Mouse (Mus musculus) testis, adult 2 months (tissue): ENCODE results near the gene Myrfl. TPM values are rescaled to one million over a fixed set of nuclear protein-coding genes. Genes with fewer than 3 reads are reported as not detected.

Experiments
- H3K27ac ChIP-seq: fragments of 200-500 bp; 2 replicates; pipeline ENCODE4 v1.5.1; 2012; ENCODE audit warnings: low read depth, low read length; ENCODE audit not compliant: control insufficient read depth, insufficient read depth
- H3K27me3 ChIP-seq: fragments of 200-500 bp; 2 replicates; pipeline ENCODE4 v1.6.1; 2012; ENCODE audit warnings: mild to moderate bottlenecking, low read length, moderate library complexity; ENCODE audit not compliant: control insufficient read depth, insufficient read depth
- H3K36me3 ChIP-seq: fragments of 200-500 bp; 2 replicates; pipeline ENCODE4 v1.6.1; 2012; ENCODE audit warnings: mild to moderate bottlenecking, low read length; ENCODE audit not compliant: control insufficient read depth, insufficient read depth
- H3K4me1 ChIP-seq: fragments of 200-500 bp; 2 replicates; pipeline ENCODE4 v1.6.1; 2012; ENCODE audit warnings: low read length; ENCODE audit not compliant: control insufficient read depth, insufficient read depth
- H3K4me3 ChIP-seq: fragments of 200-500 bp; 2 replicates; pipeline ENCODE4 v1.5.1; 2012; ENCODE audit warnings: low read depth, mild to moderate bottlenecking, low read length, moderate library complexity, mixed read lengths; ENCODE audit not compliant: control insufficient read depth
- CTCF ChIP-seq: fragments of 200-500 bp; IDR thresholded peaks from 2 replicates; pipeline ENCODE4 v1.5.1; 2012; ENCODE audit warnings: low read depth, mild to moderate bottlenecking, inconsistent platforms, low read length, moderate library complexity; ENCODE audit not compliant: control insufficient read depth, insufficient read depth, insufficient replicate concordance
- POLR2A ChIP-seq: fragments of 200-500 bp; IDR thresholded peaks from 2 replicates; pipeline ENCODE4 v1.6.1; 2012; ENCODE audit warnings: low read depth, mild to moderate bottlenecking, inconsistent platforms, low read length, moderate library complexity; ENCODE audit not compliant: control insufficient read depth
- polyA plus RNA-seq: library from polyadenylated mRNA; depleted of rRNA; stranded (reverse); fragments of >200 nt; gene quantifications from 2 replicates; pipeline ENCODE4 v1.2.3, GENCODE M21; 2012

Gene Myrfl
- polyA plus RNA-seq, 1 experiment: 0.09 TPM

- H3K36me3 ChIP-seq: no peaks in the 10 kb centered on the region
- H3K27me3 ChIP-seq: no peaks in the 10 kb centered on the region
- no peak overlapping the region for H3K4me3 ChIP-seq
- no peak overlapping the region for H3K27ac ChIP-seq
- TF ChIP-seq CTCF (no peak), POLR2A (no peak)
- H3K4me1 ChIP-seq: no peaks in the 10 kb centered on the region
Observed at GRCm38 (mm10) chr10:116890587-116890986, 6.1 kb downstream of the Myrfl start.

- no peaks in the 10 kb centered on the region for H3K4me1 ChIP-seq
- TF ChIP-seq CTCF (no peak), POLR2A (no peak)
- H3K4me3 ChIP-seq: no peak overlapping the region
- H3K36me3 ChIP-seq: no peaks in the 10 kb centered on the region
- no peaks in the 10 kb centered on the region for H3K27me3 ChIP-seq
- H3K27ac ChIP-seq: no peak overlapping the region
Observed at GRCm38 (mm10) chr10:116884552-116884951, 12.2 kb downstream of the Myrfl start.

DNA sequence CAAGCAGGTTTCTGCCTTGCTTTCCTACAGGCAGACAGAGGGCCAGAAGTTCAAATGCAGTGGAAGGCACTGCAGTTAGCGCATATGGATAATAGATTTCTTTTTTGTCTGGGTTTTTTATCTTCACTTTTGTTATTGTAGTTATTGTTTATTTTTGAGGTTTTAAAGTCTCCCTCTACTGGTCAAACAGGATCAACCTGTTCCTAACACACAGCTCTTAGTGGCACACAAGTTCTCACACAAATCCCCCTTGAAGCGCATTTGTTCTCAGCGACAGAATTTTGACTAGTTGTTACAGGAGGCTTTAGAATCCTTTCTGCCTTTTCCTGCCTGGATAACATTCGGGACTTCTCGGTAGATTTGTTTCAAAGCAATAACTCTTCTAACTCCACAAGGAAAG lies 13.2 kb downstream of the Myrfl start:
- TF ChIP-seq POLR2A (no peak), CTCF (no peak)
- no peaks in the 10 kb centered on the region for H3K36me3 ChIP-seq
- no peak overlapping the region; the same call in 1 of the 2 replicates for H3K27ac ChIP-seq
- H3K4me1 ChIP-seq: no peaks in the 10 kb centered on the region
- H3K27me3 ChIP-seq: no peaks in the 10 kb centered on the region
- no peak overlapping the region for H3K4me3 ChIP-seq

GRCm38 (mm10) chr10:116877436-116877835 lies 19.3 kb downstream of the Myrfl start:
- Histone ChIP-seq H3K36me3 (no peaks in the 10 kb centered on the region), H3K27ac (no peak overlapping the region), H3K4me1 (no peaks in the 10 kb centered on the region), H3K4me3 (no peak overlapping the region), H3K27me3 (no peaks in the 10 kb centered on the region)
- TF ChIP-seq CTCF (no peak), POLR2A (no peak)

DNA sequence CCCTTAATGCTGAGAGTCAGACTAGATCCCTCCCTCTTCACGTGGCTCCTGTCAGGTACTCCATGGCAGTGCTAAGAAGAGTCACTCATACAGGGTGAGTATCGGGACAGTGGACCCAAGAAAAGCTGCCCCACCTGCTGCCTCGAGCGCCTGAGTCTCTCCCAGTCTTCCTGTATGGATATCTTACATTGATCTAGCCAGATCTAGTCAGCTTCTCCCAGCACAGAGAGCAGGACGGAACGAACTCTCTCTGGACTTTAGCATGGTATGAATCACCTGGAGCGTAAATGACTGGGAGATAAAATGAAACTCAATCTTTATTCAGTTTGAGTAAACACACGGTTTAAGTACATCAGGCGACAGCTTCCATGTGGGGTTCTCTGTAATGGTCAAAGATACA lies 22.2 kb downstream of the Myrfl start:
- no peaks in the 10 kb centered on the region for H3K4me1 ChIP-seq
- H3K27me3 ChIP-seq: no peaks in the 10 kb centered on the region
- TF ChIP-seq POLR2A (no peak), CTCF (no peak)
- no peaks in the 10 kb centered on the region for H3K36me3 ChIP-seq
- no peak overlapping the region for H3K4me3 ChIP-seq
- H3K27ac ChIP-seq: no peak overlapping the region

GRCm38 (mm10) chr10:116872016-116872410 lies 24.7 kb downstream of the Myrfl start:
- TF ChIP-seq CTCF (no peak), POLR2A (no peak)
- Histone ChIP-seq H3K27ac (no peak overlapping the region), H3K36me3 (no peaks in the 10 kb centered on the region), H3K4me1 (no peaks in the 10 kb centered on the region), H3K4me3 (no peak overlapping the region), H3K27me3 (no peaks in the 10 kb centered on the region)

DNA sequence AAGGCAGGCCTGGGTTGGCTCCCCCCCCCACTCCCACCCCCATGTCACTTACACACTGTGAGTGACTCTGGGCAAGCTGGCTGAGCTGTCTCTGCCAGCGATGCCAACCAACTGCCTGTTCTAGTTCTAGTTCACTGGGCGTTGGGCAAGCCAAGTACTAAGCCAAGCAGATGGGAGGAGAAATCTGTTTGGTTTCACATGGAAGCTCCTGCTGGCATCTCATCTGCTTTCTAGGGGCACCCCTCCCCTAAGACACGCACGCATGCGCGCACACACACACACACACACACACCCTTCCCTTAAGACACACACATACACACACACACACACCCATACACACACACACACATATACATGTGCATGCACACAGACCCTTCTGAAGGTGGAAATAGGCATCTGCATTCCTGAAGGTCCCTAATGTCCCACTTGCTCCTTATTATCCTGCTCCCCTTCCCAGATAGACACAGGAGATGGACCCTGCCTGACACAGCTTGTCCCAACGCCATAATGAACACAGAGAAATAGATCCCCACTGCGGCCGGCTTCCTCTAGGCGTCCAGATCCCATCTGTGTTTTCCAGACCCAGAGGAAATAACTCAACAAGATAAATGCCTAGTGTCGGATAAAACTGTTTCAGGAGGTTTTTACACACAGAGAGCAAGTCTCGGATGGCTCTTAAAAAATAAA lies 25.2 kb downstream of the Myrfl start:
- Histone ChIP-seq H3K4me3 (no peak overlapping the region), H3K27me3 (no peaks in the 10 kb centered on the region), H3K4me1 (no peaks in the 10 kb centered on the region), H3K36me3 (no peaks in the 10 kb centered on the region), H3K27ac (no peak overlapping the region)
- TF ChIP-seq CTCF (no peak), POLR2A (no peak)
